Mouse (Mus musculus): Measurements from ENCODE around the gene Olfr49. TPM values are rescaled to one million over a fixed set of nuclear protein-coding genes. Genes with fewer than 3 reads are reported as not detected.
"Not testable (repeated sequence)": the region's sequence is repeated elsewhere in the genome, so short reads cannot be mapped to it uniquely, and the experiment has no call there.

Olfr49 gene
- polyA plus RNA-seq, 1 experiment from 2014 or later, result not detected

- H3K9me3 ChIP-seq (ENCODE audit: control insufficient read depth, low read depth, low read length), result no peaks in the 10 kb centered on the region
- H3K27me3 ChIP-seq (ENCODE audit: control insufficient read depth, insufficient read depth, low read length), result no peaks in the 10 kb centered on the region
- ATAC-seq (ENCODE audit: insufficient number of reproducible peaks, insufficient read depth, low FRiP score, low read depth), result no peak
- no peak overlapping the region for H3K4me2 ChIP-seq (replicated peaks; ENCODE audit: low read depth, low read length)
- no peak overlapping the region for H3K9ac ChIP-seq (replicated peaks; ENCODE audit: low read depth, low read length)
- H3K36me3 ChIP-seq (ENCODE audit: control insufficient read depth, insufficient read depth, low read length), result peaks cover 17% of the 10 kb centered on the region; the same call in 1 of the 2 replicates
- no peak overlapping the region for H3K4me3 ChIP-seq (ENCODE audit: low read depth, low read length)
- peaks cover 20% of the 10 kb centered on the region; the same call in 1 of the 2 replicates for H3K4me1 ChIP-seq (ENCODE audit: control insufficient read depth, insufficient read depth, low read length)
- WGBS, result 60% methylated on average over 9 of the region's 9 CpGs
- H3K27ac ChIP-seq (ENCODE audit: low read length), result no peak overlapping the region
These were observed 52.6 kb downstream of the Olfr49 start for GRCm38 (mm10) chr14:54232143-54232542.

GRCm38 (mm10) chr14:54231176-54231956, 53.4 kb downstream of the Olfr49 start:
- Histone ChIP-seq H3K9me3 (ENCODE audit: control insufficient read depth, low read depth, low read length) (no peaks in the 10 kb centered on the region), H3K9ac (replicated peaks; ENCODE audit: low read depth, low read length) (no peak overlapping the region), H3K27me3 (ENCODE audit: control insufficient read depth, insufficient read depth, low read length) (no peaks in the 10 kb centered on the region), H3K36me3 (ENCODE audit: control insufficient read depth, insufficient read depth, low read length) (peaks cover 17% of the 10 kb centered on the region; the same call in 1 of the 2 replicates), H3K4me3 (ENCODE audit: low read depth, low read length) (no peak overlapping the region), H3K27ac (ENCODE audit: low read length) (no peak overlapping the region), H3K4me1 (ENCODE audit: control insufficient read depth, insufficient read depth, low read length) (peaks cover 22% of the 10 kb centered on the region; the same call in 1 of the 2 replicates), H3K4me2 (replicated peaks; ENCODE audit: low read depth, low read length) (no peak overlapping the region)
- no peak for ATAC-seq (ENCODE audit: insufficient number of reproducible peaks, insufficient read depth, low FRiP score, low read depth)
- 72% methylated on average over 21 of the region's 21 CpGs for WGBS

- Histone ChIP-seq H3K36me3 (ENCODE audit: control insufficient read depth, insufficient read depth, low read length) (peaks cover 14% of the 10 kb centered on the region; the same call in 1 of the 2 replicates), H3K4me3 (ENCODE audit: low read depth, low read length) (no peak overlapping the region), H3K9ac (replicated peaks; ENCODE audit: low read depth, low read length) (no peak overlapping the region), H3K27me3 (ENCODE audit: control insufficient read depth, insufficient read depth, low read length) (no peaks in the 10 kb centered on the region), H3K4me2 (replicated peaks; ENCODE audit: low read depth, low read length) (no peak overlapping the region), H3K27ac (ENCODE audit: low read length) (no peak overlapping the region), H3K9me3 (ENCODE audit: control insufficient read depth, low read depth, low read length) (no peaks in the 10 kb centered on the region), H3K4me1 (ENCODE audit: control insufficient read depth, insufficient read depth, low read length) (peaks cover 22% of the 10 kb centered on the region; the same call in 1 of the 2 replicates)
- WGBS, result 73% methylated on average over 14 of the region's 14 CpGs
- ATAC-seq (ENCODE audit: insufficient number of reproducible peaks, insufficient read depth, low FRiP score, low read depth), result no peak
These were observed 54.0 kb downstream of the Olfr49 start for GRCm38 (mm10) chr14:54230638-54231150.

GRCm38 (mm10) chr14:54229849-54230248, 54.9 kb downstream of the Olfr49 start:
- H3K9me3 ChIP-seq (ENCODE audit: control insufficient read depth, low read depth, low read length); H3K36me3 ChIP-seq (ENCODE audit: control insufficient read depth, insufficient read depth, low read length); H3K9ac ChIP-seq (replicated peaks; ENCODE audit: low read depth, low read length); H3K27ac ChIP-seq (ENCODE audit: low read length); H3K27me3 ChIP-seq (ENCODE audit: control insufficient read depth, insufficient read depth, low read length); H3K4me3 ChIP-seq (ENCODE audit: low read depth, low read length); H3K4me2 ChIP-seq (replicated peaks; ENCODE audit: low read depth, low read length); ATAC-seq (ENCODE audit: insufficient number of reproducible peaks, insufficient read depth, low FRiP score, low read depth): not testable (repeated sequence)
- WGBS, result 78% methylated on average over 3 of the region's 4 CpGs
- H3K4me1 ChIP-seq (ENCODE audit: control insufficient read depth, insufficient read depth, low read length), result peaks cover 23% of the 10 kb centered on the region; the same call in 1 of the 2 replicates

GRCm38 (mm10) chr14:54228933-54229713, 55.6 kb downstream of the Olfr49 start:
- H3K27ac ChIP-seq (ENCODE audit: low read length), result no peak overlapping the region
- no peak for ATAC-seq (ENCODE audit: insufficient number of reproducible peaks, insufficient read depth, low FRiP score, low read depth)
- no peak overlapping the region for H3K4me3 ChIP-seq (ENCODE audit: low read depth, low read length)
- H3K4me2 ChIP-seq (replicated peaks; ENCODE audit: low read depth, low read length), result peak overlapping the region; percentile 8; the same call in 1 of the 2 replicates
- WGBS, result 18% methylated on average over 25 of the region's 25 CpGs
- no peaks in the 10 kb centered on the region for H3K9me3 ChIP-seq (ENCODE audit: control insufficient read depth, low read depth, low read length)
- H3K27me3 ChIP-seq (ENCODE audit: control insufficient read depth, insufficient read depth, low read length), result no peaks in the 10 kb centered on the region
- H3K36me3 ChIP-seq (ENCODE audit: control insufficient read depth, insufficient read depth, low read length), result no peaks in the 10 kb centered on the region
- H3K4me1 ChIP-seq (ENCODE audit: control insufficient read depth, insufficient read depth, low read length), result peaks cover 29% of the 10 kb centered on the region
- H3K9ac ChIP-seq (replicated peaks; ENCODE audit: low read depth, low read length), result no peak overlapping the region

- whole genome bisulfite sequencing, result 26% methylated on average over 7 of the region's 7 CpGs
- Histone ChIP-seq H3K9ac (replicated peaks; ENCODE audit: low read depth, low read length) (no peak overlapping the region), H3K4me1 (ENCODE audit: control insufficient read depth, insufficient read depth, low read length) (peaks cover 24% of the 10 kb centered on the region), H3K9me3 (ENCODE audit: control insufficient read depth, low read depth, low read length) (no peaks in the 10 kb centered on the region), H3K36me3 (ENCODE audit: control insufficient read depth, insufficient read depth, low read length) (no peaks in the 10 kb centered on the region), H3K27ac (ENCODE audit: low read length) (no peak overlapping the region), H3K4me3 (ENCODE audit: low read depth, low read length) (no peak overlapping the region), H3K27me3 (ENCODE audit: control insufficient read depth, insufficient read depth, low read length) (no peaks in the 10 kb centered on the region), H3K4me2 (replicated peaks; ENCODE audit: low read depth, low read length) (peak overlapping the region; percentile 42; the same call in 1 of the 2 replicates)
- ATAC-seq (ENCODE audit: insufficient number of reproducible peaks, insufficient read depth, low FRiP score, low read depth), result no peak
These were observed 56.2 kb downstream of the Olfr49 start for GRCm38 (mm10) chr14:54228501-54228900.

Other genes with a start within 250 kb of the Olfr49 start
- gene Dad1, start 30.8 kb downstream of the Olfr49 start, polyA plus RNA-seq (2014; fragmentation: Nextera tagmentation; extraction: Ambion mirVana), result 400 and 406 TPM in 2 replicates
- gene Abhd4, start 30.8 kb downstream of the Olfr49 start, polyA plus RNA-seq (2014; fragmentation: Nextera tagmentation; extraction: Ambion mirVana), result 52.2 and 54.3 TPM in 2 replicates
- 53.6 and 55.9 TPM in 2 replicates for gene Oxa1l, start 75.9 kb upstream of the Olfr49 start, polyA plus RNA-seq (2014; fragmentation: Nextera tagmentation; extraction: Ambion mirVana)
- 10.3 and 11.2 TPM in 2 replicates for gene Slc7a7, start 132.8 kb upstream of the Olfr49 start, polyA plus RNA-seq (2014; fragmentation: Nextera tagmentation; extraction: Ambion mirVana)
- gene Mrpl52, start 142.0 kb upstream of the Olfr49 start, polyA plus RNA-seq (2014; fragmentation: Nextera tagmentation; extraction: Ambion mirVana), result 284 and 312 TPM in 2 replicates
- gene Mmp14, start 146.7 kb upstream of the Olfr49 start, polyA plus RNA-seq (2014; fragmentation: Nextera tagmentation; extraction: Ambion mirVana), result 154 and 156 TPM in 2 replicates
- 38.1 and 41.7 TPM in 2 replicates for gene Lrp10, start 179.2 kb upstream of the Olfr49 start, polyA plus RNA-seq (2014; fragmentation: Nextera tagmentation; extraction: Ambion mirVana)
- gene Rem2, start 191.2 kb upstream of the Olfr49 start, polyA plus RNA-seq (2014; fragmentation: Nextera tagmentation; extraction: Ambion mirVana), result 1.5 and 2.0 TPM in 2 replicates
- gene Prmt5, start 232.6 kb upstream of the Olfr49 start, polyA plus RNA-seq (2014; fragmentation: Nextera tagmentation; extraction: Ambion mirVana), result 79.8 and 80.4 TPM in 2 replicates